In the genomic region with DNA sequence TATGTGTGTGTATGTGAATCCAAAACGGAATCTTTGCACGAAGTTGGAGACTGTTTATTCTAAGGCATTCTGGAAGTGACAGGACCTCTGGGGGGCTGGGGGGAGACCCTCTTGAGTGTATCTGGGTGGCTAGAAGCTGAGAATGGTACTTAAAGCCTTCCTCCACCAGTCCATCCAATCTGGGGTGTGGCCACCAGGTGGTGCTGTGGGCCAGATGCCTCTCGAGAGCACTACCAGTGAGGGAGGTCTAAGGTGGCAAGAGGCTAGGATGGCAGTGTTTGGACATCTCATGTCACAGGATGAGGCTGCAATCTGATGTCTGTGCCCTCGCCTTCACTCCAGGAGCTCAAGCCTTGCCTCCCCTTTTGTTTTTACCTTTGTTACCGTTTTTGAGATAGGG, we compare ENCODE assay signal across 8 mouse cellular contexts. TPM values are rescaled to one million over a fixed set of nuclear protein-coding genes. Genes with fewer than 3 reads are reported as not detected.
DNase-seq lines count a peak whose midpoint lies in the region; ATAC-seq and TF ChIP-seq lines count a peak whose summit lies in the region.

No protein-coding gene starts in this region.

- peak; percentile 60 to 75 for DNase-seq in CD8-positive naive resting alpha-beta T cell, adult 2 months (ENCODE audit: low read depth in 2 of 2, low spot score in 2 of 2)
- DNase-seq in adrenal gland, adult 18-20 months (ENCODE audit: low spot score in 2 of 2) = peak; percentile 89 to 91
- peak; percentile 91 for DNase-seq in embryo, embryonic 10 days (ENCODE audit: low spot score)
- peak; percentile 81 to 83 for DNase-seq in gastrocnemius, postnatal 36 days
- peak; percentile 94 to 95 for DNase-seq in kidney, postnatal 4 days
- peak; percentile 89 for DNase-seq in lung, embryonic 14.5 days
- peak; percentile 83 to 88 for DNase-seq in right cerebral cortex, adult 2 months (ENCODE audit: low spot score in 2 of 2)
- peak; percentile 54 for DNase-seq in urinary bladder, postnatal 10 days (ENCODE audit: low spot score)

- H3K27ac ChIP-seq in lung, embryonic 14.5 days (ENCODE audit: low read depth) = no peak overlapping the region

- TF ChIP-seq CTCF in lung, embryonic 14.5 days (IDR thresholded peaks at IDR 0.05; ENCODE audit: low read depth) = peak; percentile 96

- intact Hi-C loops in gastrocnemius, postnatal 36 days (cut with DNase I) = loop anchor here (2.0 kb wide), 1 partner anchor 82 kb away; no protein-coding TSS in a partner anchor

- H3K9me3 ChIP-seq in lung, embryonic 14.5 days (ENCODE audit: low read depth, low read length) = no peaks in the 10 kb centered on the region

- no peak overlapping the region for H3K4me3 ChIP-seq in lung, embryonic 14.5 days (ENCODE audit: low read depth, low read length)

- no peaks in the 10 kb centered on the region for H3K27me3 ChIP-seq in lung, embryonic 14.5 days (ENCODE audit: insufficient read depth, low read length)

- H3K9ac ChIP-seq in lung, embryonic 14.5 days = no peak overlapping the region

- peaks cover 37% of the 10 kb centered on the region for H3K36me3 ChIP-seq in lung, embryonic 14.5 days (ENCODE audit: insufficient read depth)

- no peak for ATAC-seq in lung, embryonic 14.5 days (ENCODE audit: insufficient read depth)

- 18% methylated on average over 5 of the region's 5 CpGs for WGBS in lung, embryonic 14.5 days

- peaks cover 2% of the 10 kb centered on the region; the same call in 1 of the 2 replicates for H3K4me1 ChIP-seq in lung, embryonic 14.5 days (ENCODE audit: insufficient read depth)

- no peak overlapping the region for H3K4me2 ChIP-seq in lung, embryonic 14.5 days

RNA-seq across cellular contexts. Expression of a gene that starts 12.0 kb away (rescaled TPM):
- 10 to 100 TPM; 16.7 to 16.9 TPM for total RNA-seq in adrenal gland, adult 18-20 months (2021)
- total RNA-seq in gastrocnemius, postnatal 36 days (2021) = 1 to 10 TPM; 1.1 to 1.5 TPM
- polyA plus RNA-seq in lung, embryonic 14.5 days (2014; fragmentation: Nextera tagmentation; extraction: Ambion mirVana) = 13.8 and 15.9 TPM in 2 replicates

RNA-seq across cellular contexts. Expression of a gene that starts 28.1 kb away (rescaled TPM):
- 10 to 100 TPM; 11.7 to 12.9 TPM for total RNA-seq in adrenal gland, adult 18-20 months (2021)
- total RNA-seq in gastrocnemius, postnatal 36 days (2021) = 1 to 10 TPM; 4.9 to 5.3 TPM
- polyA plus RNA-seq in lung, embryonic 14.5 days (2014; fragmentation: Nextera tagmentation; extraction: Ambion mirVana) = 22.2 and 27.9 TPM in 2 replicates

Comparison
In these comparisons a context has a peak if more than half of its experiments do, and no peak if none do; other contexts are left out.
1. RNA of a gene that starts 12.0 kb away (total RNA-seq): 16.7 to 16.9 TPM in adrenal gland, adult 18-20 months; 1.1 to 1.5 TPM in gastrocnemius, postnatal 36 days; every median in the first group is over 4 times any median in the second.
2. Peak in every context shown above with its lines, with median percentiles within 50 percentile points of each other: DNase-seq.